Mouse (Mus musculus) liver, adult 2 months (tissue): ENCODE measurements around the gene Gm20388.

Source experiments
- CTCF ChIP-seq: fragments of 200-500 bp; IDR thresholded peaks from 2 replicates; pipeline ENCODE4 v1.5.1; 2011; ENCODE audit warnings: low read depth, low read length, control low read depth
- POLR2A ChIP-seq: fragments of 200-500 bp; IDR thresholded peaks from 2 replicates; pipeline ENCODE4 v1.6.1; 2011; ENCODE audit warnings: low read length, control low read depth; ENCODE audit not compliant: insufficient read depth; ENCODE audit errors: extremely low read depth

GRCm38 (mm10) chr8:124328259-124328658 lies 4417.6 kb downstream of the Gm20388 start:
- TF ChIP-seq POLR2A (no peak), CTCF (no peak)
